Mouse (Mus musculus): Measurements from ENCODE around the gene Rnf121. TPM values are rescaled to one million over a fixed set of nuclear protein-coding genes. Genes with fewer than 3 reads are reported as not detected.
A peak's percentile ranks its signal among the peaks of the same experiment; 100 is the strongest.

Gene Rnf121
- total RNA-seq, 1 experiment, result 45.7 TPM

GRCm38 (mm10) chr7:102099760-102100661, 34.7 kb upstream of the Rnf121 start:
- Histone ChIP-seq H3K27ac (ENCODE audit: insufficient read depth, low read depth, low read length, poor library complexity, severe bottlenecking) (peak overlapping the region; percentile 61), H3K9ac (ENCODE audit: insufficient read depth, low read depth, low read length, poor library complexity, severe bottlenecking) (peak overlapping the region; percentile 52; the same call in 1 of the 2 replicates), H3K9me3 (ENCODE audit: control insufficient read depth, insufficient read depth, low read depth, low read length) (no peaks in the 10 kb centered on the region), H3K4me3 (ENCODE audit: insufficient read depth in 1 of 2, low read depth in 1 of 2, low read length in 2 of 2, poor library complexity in 1 of 2, severe bottlenecking in 1 of 2) (peak overlapping the region; percentile 49 to 55), H3K36me3 (ENCODE audit: control insufficient read depth, insufficient read depth, low read length, poor library complexity, severe bottlenecking) (no peaks in the 10 kb centered on the region), H3K4me1 (ENCODE audit: control insufficient read depth in 2 of 2, insufficient read depth in 2 of 2, low read length in 2 of 2, poor library complexity in 1 of 2) (peaks cover 15 to 26% of the 10 kb centered on the region in 2 experiments)
- in situ Hi-C loops (cut with MboI; ENCODE audit: low sequenced_read_pairs in 2 of 2, unreplicated experiment in 2 of 2), result no loop called here
- TF ChIP-seq ZC3H11A (IDR thresholded peaks at IDR 0.05; ENCODE audit: borderline replicate concordance, low read depth, low read length) (no peak), ZNF384 (IDR thresholded peaks at IDR 0.05; ENCODE audit: low read depth, low read length) (no peak), CHD2 (IDR thresholded peaks at IDR 0.05; ENCODE audit: low read depth, low read length) (no peak), HCFC1 (IDR thresholded peaks at IDR 0.05; ENCODE audit: borderline replicate concordance, insufficient read depth, low read length) (no peak), MAFK (IDR thresholded peaks at IDR 0.05; ENCODE audit: insufficient read depth, low read depth, low read length) (no peak)
- DNase-seq (ENCODE audit: low read depth, low spot score), result peak; percentile 62

- no peaks in the 10 kb centered on the region for H3K9me3 ChIP-seq (ENCODE audit: control insufficient read depth, insufficient read depth, low read depth, low read length)
- in situ Hi-C loops (cut with MboI; ENCODE audit: low sequenced_read_pairs in 2 of 2, unreplicated experiment in 2 of 2), result no loop called here
- TF ChIP-seq CHD2 (IDR thresholded peaks at IDR 0.05; ENCODE audit: low read depth, low read length) (no peak), MAFK (IDR thresholded peaks at IDR 0.05; ENCODE audit: insufficient read depth, low read depth, low read length) (no peak), HCFC1 (IDR thresholded peaks at IDR 0.05; ENCODE audit: borderline replicate concordance, insufficient read depth, low read length) (no peak), ZC3H11A (IDR thresholded peaks at IDR 0.05; ENCODE audit: borderline replicate concordance, low read depth, low read length) (no peak), ZNF384 (IDR thresholded peaks at IDR 0.05; ENCODE audit: low read depth, low read length) (no peak)
- DNase-seq (ENCODE audit: low read depth, low spot score), result no peak
- no peak overlapping the region for H3K9ac ChIP-seq (ENCODE audit: insufficient read depth, low read depth, low read length, poor library complexity, severe bottlenecking)
- H3K36me3 ChIP-seq (ENCODE audit: control insufficient read depth, insufficient read depth, low read length, poor library complexity, severe bottlenecking), result no peaks in the 10 kb centered on the region
- no peak overlapping the region for H3K4me3 ChIP-seq (ENCODE audit: insufficient read depth in 1 of 2, low read depth in 1 of 2, low read length in 2 of 2, poor library complexity in 1 of 2, severe bottlenecking in 1 of 2)
- no peaks in the 10 kb centered on the region; a peak in 1 of 4 replicates for H3K4me1 ChIP-seq (ENCODE audit: control insufficient read depth in 2 of 2, insufficient read depth in 2 of 2, low read length in 2 of 2, poor library complexity in 1 of 2)
- H3K27ac ChIP-seq (ENCODE audit: insufficient read depth, low read depth, low read length, poor library complexity, severe bottlenecking), result no peak overlapping the region
These were observed 22.1 kb upstream of the Rnf121 start for GRCm38 (mm10) chr7:102087336-102087735.

GRCm38 (mm10) chr7:102084041-102084696, 18.9 kb upstream of the Rnf121 start:
- no peaks in the 10 kb centered on the region for H3K9me3 ChIP-seq (ENCODE audit: control insufficient read depth, insufficient read depth, low read depth, low read length)
- 0 out of 2 replicates have a peak overlapping the region, but pooled peaks have one; percentile 6 for H3K9ac ChIP-seq (ENCODE audit: insufficient read depth, low read depth, low read length, poor library complexity, severe bottlenecking)
- H3K27ac ChIP-seq (ENCODE audit: insufficient read depth, low read depth, low read length, poor library complexity, severe bottlenecking), result no peak overlapping the region
- H3K36me3 ChIP-seq (ENCODE audit: control insufficient read depth, insufficient read depth, low read length, poor library complexity, severe bottlenecking), result peaks cover 18% of the 10 kb centered on the region
- TF ChIP-seq ZNF384 (IDR thresholded peaks at IDR 0.05; ENCODE audit: low read depth, low read length) (no peak), CHD2 (IDR thresholded peaks at IDR 0.05; ENCODE audit: low read depth, low read length) (no peak), ZC3H11A (IDR thresholded peaks at IDR 0.05; ENCODE audit: borderline replicate concordance, low read depth, low read length) (no peak), HCFC1 (IDR thresholded peaks at IDR 0.05; ENCODE audit: borderline replicate concordance, insufficient read depth, low read length) (no peak), MAFK (IDR thresholded peaks at IDR 0.05; ENCODE audit: insufficient read depth, low read depth, low read length) (no peak)
- in situ Hi-C loops (cut with MboI; ENCODE audit: low sequenced_read_pairs in 2 of 2, unreplicated experiment in 2 of 2), result no loop called here
- peak overlapping the region; percentile 11 to 13; a peak in 2 of 4 replicates for H3K4me3 ChIP-seq (ENCODE audit: insufficient read depth in 1 of 2, low read depth in 1 of 2, low read length in 2 of 2, poor library complexity in 1 of 2, severe bottlenecking in 1 of 2)
- H3K4me1 ChIP-seq (ENCODE audit: control insufficient read depth in 2 of 2, insufficient read depth in 2 of 2, low read length in 2 of 2, poor library complexity in 1 of 2), result no peaks in the 10 kb centered on the region; a peak in 1 of 4 replicates
- no peak for DNase-seq (ENCODE audit: low read depth, low spot score)

- no peak for TF ChIP-seq HCFC1 (IDR thresholded peaks at IDR 0.05; ENCODE audit: borderline replicate concordance, insufficient read depth, low read length)
- no peak for TF ChIP-seq CHD2 (IDR thresholded peaks at IDR 0.05; ENCODE audit: low read depth, low read length)
- no peak for TF ChIP-seq MAFK (IDR thresholded peaks at IDR 0.05; ENCODE audit: insufficient read depth, low read depth, low read length)
- no peak for TF ChIP-seq ZNF384 (IDR thresholded peaks at IDR 0.05; ENCODE audit: low read depth, low read length)
- TF ChIP-seq ZC3H11A (IDR thresholded peaks at IDR 0.05; ENCODE audit: borderline replicate concordance, low read depth, low read length), result no peak
- in situ Hi-C loops (cut with MboI; ENCODE audit: low sequenced_read_pairs in 2 of 2, unreplicated experiment in 2 of 2), result no loop called here
- Histone ChIP-seq H3K36me3 (ENCODE audit: control insufficient read depth, insufficient read depth, low read length, poor library complexity, severe bottlenecking) (peaks cover 21% of the 10 kb centered on the region), H3K4me3 (ENCODE audit: insufficient read depth in 1 of 2, low read depth in 1 of 2, low read length in 2 of 2, poor library complexity in 1 of 2, severe bottlenecking in 1 of 2) (peak within 1 kb of the TSS; percentile 11 to 13; a peak in 1 of 4 replicates), H3K27ac (ENCODE audit: insufficient read depth, low read depth, low read length, poor library complexity, severe bottlenecking) (no peak within 1 kb of the TSS), H3K9ac (ENCODE audit: insufficient read depth, low read depth, low read length, poor library complexity, severe bottlenecking) (0 out of 2 replicates have a peak within 1 kb of the TSS, but pooled peaks have one; percentile 6), H3K9me3 (ENCODE audit: control insufficient read depth, insufficient read depth, low read depth, low read length) (no peaks in the 10 kb centered on the region), H3K4me1 (ENCODE audit: control insufficient read depth in 2 of 2, insufficient read depth in 2 of 2, low read length in 2 of 2, poor library complexity in 1 of 2) (no peaks in the 10 kb centered on the region; a peak in 1 of 4 replicates)
- DNase-seq (ENCODE audit: low read depth, low spot score), result no peak
These were observed 17.5 kb upstream of the Rnf121 start, which contains the start of gene Trpc2 for GRCm38 (mm10) chr7:102082816-102083215. TSS of gene Trpc2 (plus strand) at chr7:102083116.

Measured in ES-E14 (cell line).